Mouse (Mus musculus) ES-Bruce4 (cell line): ENCODE measurements around the gene Cebpa. TPM values are rescaled to one million over a fixed set of nuclear protein-coding genes. Genes with fewer than 3 reads are reported as not detected.

ENCODE experiments used
- H3K27ac ChIP-seq: 2 replicates; pipeline ENCODE4 v1.5.1; 2012; ENCODE audit warnings: low read length, inconsistent platforms; ENCODE audit not compliant: insufficient read depth
- H3K27me3 ChIP-seq: 2 replicates; pipeline ENCODE4 v1.6.1; 2012; ENCODE audit warnings: mild to moderate bottlenecking, low read length, inconsistent platforms; ENCODE audit not compliant: control insufficient read depth, poor library complexity, insufficient read depth, severe bottlenecking
- H3K36me3 ChIP-seq: 2 replicates; pipeline ENCODE4 v1.6.1; 2012; ENCODE audit warnings: inconsistent platforms, mild to moderate bottlenecking, low read length, moderate library complexity; ENCODE audit not compliant: control insufficient read depth, poor library complexity, insufficient read depth, severe bottlenecking
- H3K4me1 ChIP-seq: one replicate; pipeline ENCODE4 v1.8.1; 2011; ENCODE audit warnings: low read length; ENCODE audit not compliant: control insufficient read depth, insufficient read depth
- H3K4me3 ChIP-seq: 2 replicates; pipeline ENCODE4 v1.5.1; 2011; ENCODE audit warnings: low read depth, mild to moderate bottlenecking, low read length
- H3K9ac ChIP-seq: 2 replicates; pipeline ENCODE4 v1.6.1; 2012; ENCODE audit warnings: low read depth, mild to moderate bottlenecking, inconsistent platforms; ENCODE audit not compliant: poor library complexity, severe bottlenecking
- H3K9me3 ChIP-seq: replicated peaks from 2 replicates; pipeline ENCODE4 v1.6.1; 2012; ENCODE audit warnings: mild to moderate bottlenecking, low read length, inconsistent platforms; ENCODE audit not compliant: control insufficient read depth, poor library complexity, insufficient read depth, severe bottlenecking
- CTCF ChIP-seq: IDR thresholded peaks from one replicate; pipeline ENCODE4 v1.8.1; 2011; ENCODE audit warnings: low read depth, low read length
- EP300 ChIP-seq: IDR thresholded peaks from 2 replicates; pipeline ENCODE4 v1.6.1; 2011; ENCODE audit warnings: low read depth, low read length; ENCODE audit not compliant: insufficient read depth
- POLR2A ChIP-seq: IDR thresholded peaks from one replicate; pipeline ENCODE4 v1.8.1; 2011; ENCODE audit warnings: low read length; ENCODE audit not compliant: insufficient read depth
- polyA plus RNA-seq: library from polyadenylated mRNA; stranded (reverse); fragments of >200 nt; gene quantifications from 2 replicates; pipeline ENCODE4 v1.2.4, GENCODE M21; 2011; ENCODE audit warnings: low read depth; ENCODE audit not compliant: missing spikeins, insufficient read depth, insufficient read length

The Cebpa gene
- polyA plus RNA-seq, 1 experiment = 1.7 TPM

- Histone ChIP-seq H3K27ac (no peak overlapping the region), H3K9ac (no peak overlapping the region), H3K27me3 (peaks cover 2% of the 10 kb centered on the region; the same call in 1 of the 2 replicates), H3K36me3 (no peaks in the 10 kb centered on the region), H3K9me3 (peaks cover 3% of the 10 kb centered on the region; the same call in 1 of the 2 replicates), H3K4me3 (no peak overlapping the region), H3K4me1 (no peaks in the 10 kb centered on the region)
- TF ChIP-seq CTCF (no peak), EP300 (no peak), POLR2A (no peak)
Measured at GRCm38 (mm10) chr7:35107630-35108029, 11.5 kb upstream of the Cebpa start.

- Histone ChIP-seq H3K4me1 (no peaks in the 10 kb centered on the region), H3K36me3 (no peaks in the 10 kb centered on the region), H3K9me3 (peaks cover 3% of the 10 kb centered on the region; the same call in 1 of the 2 replicates), H3K27ac (no peak overlapping the region), H3K4me3 (no peak overlapping the region), H3K27me3 (no peaks in the 10 kb centered on the region), H3K9ac (no peak overlapping the region)
- TF ChIP-seq EP300 = no peak
- TF ChIP-seq POLR2A = no peak
- TF ChIP-seq CTCF = no peak
Measured at GRCm38 (mm10) chr7:35108046-35108445, 11.0 kb upstream of the Cebpa start.

GRCm38 (mm10) chr7:35108663-35109062 is 10.4 kb upstream of the Cebpa start:
- Histone ChIP-seq H3K27ac (no peak overlapping the region), H3K9me3 (peaks cover 3% of the 10 kb centered on the region; the same call in 1 of the 2 replicates), H3K4me1 (no peaks in the 10 kb centered on the region), H3K27me3 (no peaks in the 10 kb centered on the region), H3K36me3 (no peaks in the 10 kb centered on the region), H3K9ac (no peak overlapping the region), H3K4me3 (no peak overlapping the region)
- no peak for TF ChIP-seq EP300

- H3K27me3 ChIP-seq = 0 out of 2 replicates have a peak, but pooled peaks cover 6% of the 10 kb centered on the region
- H3K4me3 ChIP-seq = no peak overlapping the region
- TF ChIP-seq CTCF = no peak
- no peak for TF ChIP-seq POLR2A
- TF ChIP-seq EP300 = no peak
- H3K9me3 ChIP-seq = peaks cover 3% of the 10 kb centered on the region; the same call in 1 of the 2 replicates
- no peaks in the 10 kb centered on the region for H3K4me1 ChIP-seq
- H3K27ac ChIP-seq = no peak overlapping the region
- H3K36me3 ChIP-seq = no peaks in the 10 kb centered on the region
- no peak overlapping the region for H3K9ac ChIP-seq
Measured at GRCm38 (mm10) chr7:35113136-35113535, 6.0 kb upstream of the Cebpa start.

GRCm38 (mm10) chr7:35113721-35114120 is 5.4 kb upstream of the Cebpa start:
- Histone ChIP-seq H3K27ac (no peak overlapping the region), H3K27me3 (peaks cover 8% of the 10 kb centered on the region; the same call in 1 of the 2 replicates), H3K36me3 (no peaks in the 10 kb centered on the region)

GRCm38 (mm10) chr7:35116524-35116923 is 2.6 kb upstream of the Cebpa start:
- H3K4me3 ChIP-seq = no peak overlapping the region
- no peaks in the 10 kb centered on the region for H3K36me3 ChIP-seq
- no peak overlapping the region for H3K9ac ChIP-seq
- no peak overlapping the region for H3K27ac ChIP-seq
- TF ChIP-seq EP300 (no peak), POLR2A (no peak), CTCF (no peak)
- no peaks in the 10 kb centered on the region for H3K4me1 ChIP-seq
- peaks cover under 1% of the 10 kb centered on the region; the same call in 1 of the 2 replicates for H3K9me3 ChIP-seq
- H3K27me3 ChIP-seq = peaks cover 27% of the 10 kb centered on the region

More at GRCm38 (mm10) chr7:35113721-35114120, 5.4 kb upstream of the Cebpa start:
- Histone ChIP-seq H3K9ac (no peak overlapping the region), H3K9me3 (peaks cover 3% of the 10 kb centered on the region; the same call in 1 of the 2 replicates), H3K4me1 (no peaks in the 10 kb centered on the region), H3K4me3 (no peak overlapping the region)
- no peak for TF ChIP-seq CTCF
- TF ChIP-seq EP300 = no peak
- TF ChIP-seq POLR2A = no peak
